Mouse (Mus musculus) CH12F3 (cell line): ENCODE data around the gene Nags.

Source experiments
- in situ Hi-C: fragments of 300-500 bp; cut with MboI; formaldehyde crosslinking; loops from 2 replicates; pipeline ENCODE4 v1.14.3; 2020; ENCODE audit warnings: low sequenced_read_pairs

The Nags gene

DNA sequence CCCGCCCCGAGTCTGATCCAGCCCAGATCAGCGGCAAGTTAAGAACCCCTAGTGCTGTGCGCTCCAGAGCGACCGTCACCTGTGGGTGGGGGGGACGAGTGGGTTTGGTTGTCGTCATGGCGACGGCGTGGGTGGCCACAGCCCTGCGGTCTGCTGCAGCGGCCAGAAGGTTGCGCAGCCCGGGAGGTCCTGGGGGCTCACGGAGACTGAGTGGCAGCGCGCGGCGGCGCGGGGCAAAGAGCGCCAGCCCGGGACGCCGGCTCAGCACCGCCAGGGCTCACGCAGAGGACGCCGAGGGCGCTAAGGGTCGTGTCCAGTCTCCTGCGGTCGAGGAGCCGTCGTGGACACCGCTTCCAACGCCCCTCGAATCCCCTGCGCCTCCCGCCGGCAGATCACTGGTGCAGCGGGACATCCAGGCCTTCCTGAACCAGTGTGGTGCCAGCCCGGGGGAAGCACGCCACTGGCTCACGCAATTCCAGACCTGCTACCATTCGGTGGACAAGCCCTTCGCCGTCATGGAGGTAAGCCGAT lies at the start of gene Nags:
Gene Nags, plus strand, starts transcription at position 43 of the 531 bp plus-strand sequence.
- in situ Hi-C loops, result no loop called here

DNA sequence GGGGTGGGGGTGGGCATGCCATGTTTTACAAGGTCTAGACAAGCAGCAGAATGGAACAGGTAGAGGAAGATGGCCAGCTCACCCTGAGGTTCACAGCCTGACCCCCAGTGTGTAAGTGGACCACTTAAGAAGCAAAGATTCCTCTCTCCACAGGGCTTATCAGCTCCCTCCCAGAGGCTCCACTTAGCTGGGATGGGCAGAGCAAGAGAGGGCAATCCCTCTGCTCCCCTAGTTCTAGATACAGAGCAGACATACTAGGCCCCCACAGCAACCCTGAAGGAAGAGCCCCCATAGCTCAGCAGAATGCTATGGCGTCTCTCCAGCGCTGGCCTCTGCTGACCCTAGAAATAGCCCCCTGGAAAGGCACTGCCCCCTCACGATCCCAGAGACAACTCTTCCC lies 49.6 kb upstream of the Nags start:
- in situ Hi-C loops, result no loop called here

DNA sequence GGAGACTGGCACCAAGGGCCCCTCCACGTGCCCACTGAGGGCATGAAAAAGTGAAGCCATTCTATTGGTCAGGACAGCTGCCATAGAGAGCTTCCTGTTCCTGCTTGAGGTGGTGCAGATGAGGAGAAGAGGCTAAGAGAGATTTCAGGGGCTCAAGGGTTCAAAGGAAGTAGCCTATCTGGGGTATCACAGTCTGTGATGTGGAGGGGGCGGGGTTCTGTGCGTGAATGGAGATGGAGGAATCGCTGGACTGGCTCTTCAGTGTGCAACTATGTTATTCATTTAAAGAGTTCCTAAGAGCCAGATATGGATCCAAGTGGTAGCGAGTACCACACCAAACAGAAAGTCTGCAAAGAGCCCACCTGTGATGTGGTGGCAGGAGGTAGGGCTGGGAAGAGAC lies 48.9 kb upstream of the Nags start:
- in situ Hi-C loops, result no loop called here

DNA sequence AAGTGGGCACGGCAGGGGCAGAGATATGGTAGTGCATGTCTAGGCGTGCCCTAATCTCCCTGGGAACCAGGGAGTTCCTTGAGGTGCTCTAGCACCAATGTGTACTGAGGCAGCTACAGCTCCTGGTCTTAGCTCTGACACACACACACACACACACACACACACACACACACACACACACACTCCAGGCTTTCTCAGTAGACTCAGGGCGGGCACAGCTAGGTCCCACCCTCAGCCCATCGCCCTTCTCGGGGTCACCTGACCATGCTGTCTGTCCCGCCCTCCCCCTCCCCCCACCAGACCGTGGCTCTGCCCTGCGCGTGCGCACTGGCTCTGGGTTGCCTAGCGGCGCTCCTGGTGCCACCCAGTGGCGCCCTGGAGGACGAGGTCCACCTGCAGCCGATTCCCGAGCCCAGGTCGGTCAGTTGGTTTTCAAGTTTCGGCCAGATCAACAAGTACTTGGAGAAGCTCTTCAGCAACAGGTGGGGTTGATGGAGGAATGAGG lies 48.4 kb upstream of the Nags start:
- in situ Hi-C loops, result no loop called here

DNA sequence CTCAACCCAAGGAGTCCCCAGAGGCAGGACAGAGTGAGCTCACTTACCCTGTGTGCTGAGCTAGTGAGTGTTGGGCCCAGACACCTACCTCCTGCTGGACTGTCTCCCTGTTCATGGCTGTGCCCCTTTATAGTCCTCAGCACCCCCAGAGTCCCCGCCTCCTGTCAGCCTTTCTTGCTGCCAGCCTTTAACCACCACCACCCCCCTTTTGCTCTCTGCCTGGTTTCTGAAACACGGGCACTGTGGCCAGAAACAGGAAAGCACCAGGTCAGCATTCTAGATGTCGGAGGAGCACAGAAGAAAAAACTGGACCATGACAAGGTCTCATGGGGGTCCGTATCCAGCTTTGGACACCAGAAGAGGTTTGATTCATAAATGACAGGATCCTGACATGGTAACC lies 44.1 kb upstream of the Nags start, which contains the start of gene Ppy:
Gene Ppy, minus strand, starts transcription at position 101 of the 400 bp plus-strand sequence.
- in situ Hi-C loops, result no loop called here

DNA sequence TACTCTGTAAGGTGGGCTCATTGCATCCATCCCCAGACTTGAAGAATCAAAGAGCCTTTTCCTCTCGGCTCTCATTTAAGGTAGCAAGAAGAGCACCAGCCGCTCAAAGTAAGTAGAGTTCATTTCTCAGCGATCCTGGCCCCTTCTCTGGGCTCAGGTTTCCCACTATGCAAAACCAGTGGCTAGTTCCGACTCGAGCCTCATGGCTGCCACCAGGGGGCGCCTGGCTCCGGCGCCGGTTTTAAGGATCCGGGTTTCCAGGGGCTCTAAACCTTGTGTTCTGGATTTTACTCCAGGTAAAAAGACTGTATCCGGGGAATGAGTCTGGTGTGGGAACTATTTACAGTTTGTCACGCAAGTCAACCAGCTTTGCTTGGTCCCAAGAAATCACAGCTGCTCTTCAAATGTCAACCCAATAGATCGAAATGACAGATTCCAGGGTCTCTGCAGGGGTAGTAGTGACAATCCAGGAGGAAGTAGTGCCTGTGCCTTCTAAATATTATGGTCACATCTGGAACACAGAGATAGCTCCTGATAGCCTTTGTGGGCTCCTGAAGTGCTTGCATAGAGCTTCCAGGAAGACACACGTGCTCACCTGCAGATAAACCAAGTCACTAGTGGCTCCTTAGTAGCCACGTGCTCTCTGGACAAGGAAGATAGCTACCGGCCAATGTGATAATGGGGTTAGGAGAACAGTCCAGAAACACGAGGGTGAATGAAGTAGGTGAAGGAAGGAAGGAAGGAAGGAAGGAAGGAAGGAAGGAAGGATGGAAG lies 42.6 kb upstream of the Nags start:
- in situ Hi-C loops, result no loop called here

DNA sequence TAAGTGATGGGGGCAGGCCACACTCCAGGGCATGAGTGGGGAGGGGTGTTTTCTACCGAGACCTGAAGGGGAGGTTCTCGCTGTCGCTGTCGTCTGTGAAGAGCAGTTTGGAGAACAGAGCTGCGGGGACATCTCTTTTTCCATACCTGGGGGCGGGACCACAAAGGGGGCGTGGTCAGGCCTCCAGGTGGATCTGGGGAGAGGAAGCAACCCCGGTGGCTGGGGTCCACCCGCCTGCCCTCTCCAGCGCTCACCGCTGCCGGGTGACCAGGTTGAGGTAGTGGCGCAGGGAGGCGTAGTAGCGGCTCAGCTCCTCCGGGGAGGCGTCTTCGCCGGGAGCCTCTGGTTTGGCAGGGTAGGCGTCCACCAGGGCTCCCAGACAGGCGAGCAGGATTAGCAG lies 38.4 kb upstream of the Nags start:
- in situ Hi-C loops, result no loop called here

DNA sequence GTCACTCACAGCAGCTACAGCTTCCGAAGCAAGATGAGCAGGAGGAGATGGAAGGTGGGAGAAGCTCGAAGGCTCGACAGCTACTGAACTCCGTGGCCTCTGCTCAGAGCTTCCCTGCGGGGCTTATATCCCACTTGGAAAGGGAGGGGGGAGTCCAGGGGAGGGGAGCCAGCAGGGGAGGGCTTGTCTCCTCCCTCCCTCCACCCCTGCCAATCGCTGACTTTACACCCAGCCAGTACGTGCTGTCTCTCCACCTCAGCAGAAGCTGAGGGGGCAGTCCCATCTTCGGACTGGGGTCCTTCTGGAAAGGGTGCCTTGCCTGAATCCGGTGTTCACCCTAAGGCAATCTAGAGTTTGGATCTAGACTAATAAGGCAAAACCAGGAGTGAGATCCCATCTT lies 37.6 kb upstream of the Nags start, which contains the start of gene Pyy:
Gene Pyy, minus strand, starts transcription at position 101 of the 400 bp plus-strand sequence.
- in situ Hi-C loops, result no loop called here

DNA sequence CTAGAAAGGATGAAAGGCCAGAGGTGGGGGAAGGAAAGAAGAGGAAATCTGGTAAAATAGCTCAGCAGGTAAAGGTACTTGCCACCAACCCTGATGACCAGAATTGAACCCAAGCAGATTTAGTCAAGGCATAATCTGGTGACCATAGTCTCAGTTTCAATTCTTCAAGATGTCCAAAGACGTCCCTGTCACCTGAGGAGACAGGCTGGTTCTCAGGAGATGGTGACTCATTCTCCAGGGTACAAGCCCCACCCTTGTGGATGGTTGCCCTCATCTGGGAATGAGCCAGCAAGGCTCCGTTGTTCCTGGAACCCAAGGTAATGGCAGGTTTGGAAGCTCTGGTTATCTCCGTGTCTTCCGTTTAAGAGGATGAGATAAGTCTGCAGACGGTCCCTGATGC lies 33.7 kb upstream of the Nags start:
- in situ Hi-C loops, result no loop called here

DNA sequence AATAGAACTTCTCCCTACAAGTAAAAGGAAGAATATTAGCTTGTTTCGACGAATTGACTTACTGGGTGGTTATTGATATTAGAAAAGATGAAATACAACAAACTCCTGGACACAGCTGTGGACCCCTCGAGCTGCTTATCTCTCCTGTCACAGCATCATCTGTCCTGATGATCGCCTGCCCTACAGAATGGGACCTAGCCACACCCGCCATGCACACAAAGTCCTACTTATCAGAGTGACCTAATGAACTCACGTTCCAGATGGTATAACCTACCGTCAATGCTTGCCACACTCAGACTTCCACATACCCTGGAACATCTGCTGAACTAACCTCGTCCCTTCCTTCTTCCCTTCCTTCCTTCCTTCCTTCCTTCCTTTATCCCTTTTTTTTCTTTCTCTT lies 29.1 kb upstream of the Nags start:
- in situ Hi-C loops, result no loop called here

DNA sequence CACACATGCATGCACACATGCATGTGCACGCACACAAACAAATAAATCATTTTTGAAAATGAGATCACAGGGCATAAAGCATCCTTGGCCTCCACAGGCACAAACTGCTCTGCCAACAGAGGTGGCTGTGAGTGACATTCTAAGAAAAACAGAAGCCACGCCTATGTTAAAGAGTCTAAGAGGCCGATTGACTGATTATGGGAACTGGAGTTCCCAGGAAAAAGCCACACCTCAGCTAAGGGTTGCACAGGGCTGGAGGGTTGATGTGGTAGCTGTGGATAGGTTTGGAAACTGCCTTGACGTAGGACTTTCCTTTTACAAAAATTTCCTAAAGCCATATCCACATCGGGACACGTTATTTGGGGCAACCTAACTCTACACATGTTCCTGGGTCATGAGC lies 27.9 kb upstream of the Nags start:
- in situ Hi-C loops, result no loop called here

DNA sequence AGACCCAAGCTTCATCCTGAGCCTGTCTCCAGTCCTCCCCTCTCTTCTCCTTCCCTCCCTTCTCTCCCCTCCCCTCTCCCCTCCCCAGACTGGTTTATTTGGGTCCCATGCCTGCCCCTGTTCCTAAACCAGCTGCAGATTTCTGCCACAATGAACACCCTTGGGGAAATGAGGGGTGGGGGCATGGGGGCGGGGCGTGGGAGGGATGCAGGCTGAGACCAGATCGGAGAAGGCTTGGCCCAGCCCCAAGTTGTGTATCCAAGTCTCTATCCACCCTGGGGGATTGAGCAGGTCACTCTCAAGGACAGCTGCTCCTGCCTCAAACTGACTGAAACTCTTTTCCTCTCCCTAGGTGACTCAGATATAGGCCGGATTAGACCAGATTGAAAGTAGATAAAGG lies 10.8 kb upstream of the Nags start:
- in situ Hi-C loops, result no loop called here

DNA sequence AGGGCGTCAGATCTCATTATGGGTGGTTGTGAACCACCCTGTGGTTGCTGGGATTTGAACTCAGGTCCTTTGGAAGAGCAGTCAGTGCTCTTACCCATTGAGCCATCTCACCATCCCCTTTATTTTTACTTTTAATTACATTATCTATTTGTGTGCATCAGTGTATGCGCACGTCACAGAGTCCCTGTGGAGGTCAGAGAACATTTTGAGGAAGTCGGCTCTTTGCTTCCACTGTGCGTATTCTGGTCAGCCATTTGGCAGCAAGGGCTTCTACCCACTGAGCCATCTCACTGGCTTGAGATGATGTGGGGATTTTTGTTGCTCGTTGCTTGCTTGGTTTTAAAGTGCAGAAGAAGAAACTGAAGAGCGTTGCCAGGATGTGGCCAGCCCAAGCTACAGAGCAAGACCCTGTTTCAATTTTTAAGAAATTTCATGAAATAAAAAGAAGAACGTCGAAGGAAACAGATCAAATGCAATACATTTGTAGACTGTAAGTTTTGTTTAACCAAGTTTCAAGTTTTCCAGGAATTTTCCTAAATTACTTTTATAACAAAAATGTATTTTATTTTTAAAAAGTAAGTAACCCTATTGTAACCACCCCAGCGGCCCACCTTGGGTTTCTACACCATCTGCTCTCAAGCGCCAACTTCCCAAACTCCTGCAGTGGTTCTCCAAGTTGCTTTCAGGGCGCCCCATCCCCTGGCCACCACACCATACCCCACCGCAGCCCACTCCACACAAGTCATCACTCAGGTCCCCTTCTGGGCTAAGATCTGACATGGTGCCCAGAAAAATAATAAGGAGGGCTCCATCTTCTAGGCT lies 7.5 kb upstream of the Nags start:
- in situ Hi-C loops, result loop anchor here (5.0 kb wide), 1 partner anchor 71 kb away; no protein-coding TSS in a partner anchor

DNA sequence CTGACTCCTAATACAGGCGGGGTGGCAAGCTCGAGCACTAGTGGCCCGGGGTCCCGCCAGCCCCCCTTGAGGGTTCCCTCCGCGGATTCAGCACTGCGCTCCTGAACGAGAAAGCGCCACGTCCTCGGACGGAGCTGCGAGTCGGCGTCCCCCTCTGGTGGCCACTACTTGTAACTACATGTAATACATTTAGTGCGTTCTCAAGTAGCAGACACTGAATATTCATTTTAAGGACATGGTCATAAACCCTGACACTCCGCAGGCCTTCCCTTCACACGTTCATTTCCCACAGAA lies 6.9 kb upstream of the Nags start:
- in situ Hi-C loops, result loop anchor here (5.0 kb wide), 1 partner anchor 71 kb away; no protein-coding TSS in a partner anchor

DNA sequence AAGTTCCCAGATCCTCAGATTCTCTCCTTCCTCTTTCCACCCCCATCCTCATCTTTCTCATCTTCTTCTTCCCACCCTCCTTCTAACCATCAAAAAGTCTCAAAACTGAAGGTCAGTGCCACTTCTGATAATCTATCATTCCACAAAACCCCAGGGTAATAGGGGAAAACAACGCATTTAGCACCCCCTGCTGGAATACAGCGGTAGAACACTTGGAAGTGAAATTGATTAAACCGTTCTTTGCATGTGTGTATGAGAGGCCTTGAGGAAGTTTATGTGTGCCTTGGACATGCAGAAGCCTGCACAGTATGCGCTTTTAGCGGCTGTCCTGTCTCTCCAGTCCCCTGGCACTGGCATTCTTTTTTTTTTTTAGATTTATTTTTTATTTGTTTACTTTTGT lies 4.8 kb upstream of the Nags start:
- in situ Hi-C loops, result no loop called here

DNA sequence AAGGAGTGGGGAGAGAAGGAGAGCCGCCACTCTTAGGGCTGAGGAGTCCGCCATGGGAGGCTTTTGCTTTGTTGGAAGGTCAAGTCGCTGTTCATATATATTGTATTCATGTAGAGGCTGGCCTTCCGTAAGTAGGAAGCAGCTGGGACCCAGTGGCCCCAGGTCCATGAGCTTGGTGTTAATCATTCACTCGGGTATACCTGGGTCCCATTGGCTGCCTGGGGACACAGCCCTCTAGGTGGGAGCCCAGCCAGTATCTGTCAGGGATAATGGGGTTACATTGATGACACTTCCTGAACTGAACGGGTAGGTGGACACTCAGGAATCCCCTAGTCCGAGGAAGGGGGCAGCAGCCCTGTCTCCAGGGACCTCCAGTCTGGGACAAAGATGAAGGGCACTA lies 3.0 kb upstream of the Nags start:
- in situ Hi-C loops, result no loop called here

DNA sequence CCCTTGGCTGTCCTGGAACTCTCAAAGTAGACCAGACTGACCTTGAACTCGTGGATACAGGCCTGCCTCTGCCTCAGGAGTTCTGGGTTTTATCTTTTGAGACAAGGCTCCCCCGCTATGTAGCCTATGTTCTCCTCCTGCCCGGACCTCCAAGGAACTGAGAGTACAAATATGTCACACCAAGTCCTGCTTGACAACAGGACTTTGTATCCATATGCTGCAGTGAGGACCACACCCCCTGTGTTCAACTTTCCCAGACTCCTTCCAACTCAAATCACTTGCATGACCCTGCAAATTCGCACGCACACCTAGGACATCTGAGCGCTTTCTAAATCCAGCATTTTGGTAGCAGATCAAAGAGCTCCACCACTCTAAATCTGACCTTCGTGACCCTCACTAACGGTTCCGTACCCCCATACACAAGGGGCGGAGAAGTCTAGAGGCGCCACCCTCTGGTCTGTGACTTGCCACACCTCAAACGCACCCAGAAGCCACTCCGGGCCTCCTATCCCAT lies 299 bp upstream of the Nags start:
- in situ Hi-C loops, result no loop called here

DNA sequence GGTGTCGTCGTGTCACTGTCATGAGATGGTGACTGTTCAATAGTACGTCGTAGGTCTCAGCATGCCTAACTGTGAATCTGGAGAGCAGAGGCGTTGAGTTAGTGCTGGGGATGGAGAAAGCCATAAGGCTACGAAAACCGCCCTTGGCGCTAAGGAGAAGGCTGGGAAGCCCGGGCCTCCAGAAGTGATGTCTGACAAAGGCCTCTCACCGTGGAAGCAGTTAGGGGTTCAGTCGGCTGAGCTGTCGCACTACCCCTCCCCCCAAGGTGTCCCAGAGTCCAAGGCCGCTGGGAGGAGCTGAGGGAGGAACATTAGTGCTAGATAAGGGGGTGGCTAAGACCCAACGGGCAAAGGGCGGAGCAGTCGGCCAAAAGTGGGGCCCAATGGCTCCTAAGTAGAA lies 692 bp downstream of the Nags start:
- in situ Hi-C loops, result no loop called here

DNA sequence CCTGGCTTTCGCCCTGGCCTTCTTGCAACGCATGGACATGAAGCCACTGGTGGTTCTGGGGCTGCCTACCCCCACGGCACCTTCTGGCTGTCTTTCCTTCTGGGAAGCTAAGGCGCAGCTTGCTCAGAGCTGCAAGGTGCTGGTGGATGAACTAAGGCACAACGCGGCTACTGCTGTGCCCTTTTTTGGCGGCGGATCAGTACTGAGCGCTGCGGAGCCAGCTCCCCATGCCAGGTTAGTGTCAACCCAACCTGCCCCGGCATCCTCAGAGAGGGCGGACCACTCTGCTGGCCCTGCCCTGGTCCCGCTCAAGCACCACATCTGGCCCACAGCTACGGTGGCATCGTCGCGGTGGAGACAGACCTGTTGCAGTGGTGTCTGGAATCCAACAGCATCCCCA lies 1.2 kb downstream of the Nags start:
- in situ Hi-C loops, result no loop called here

DNA sequence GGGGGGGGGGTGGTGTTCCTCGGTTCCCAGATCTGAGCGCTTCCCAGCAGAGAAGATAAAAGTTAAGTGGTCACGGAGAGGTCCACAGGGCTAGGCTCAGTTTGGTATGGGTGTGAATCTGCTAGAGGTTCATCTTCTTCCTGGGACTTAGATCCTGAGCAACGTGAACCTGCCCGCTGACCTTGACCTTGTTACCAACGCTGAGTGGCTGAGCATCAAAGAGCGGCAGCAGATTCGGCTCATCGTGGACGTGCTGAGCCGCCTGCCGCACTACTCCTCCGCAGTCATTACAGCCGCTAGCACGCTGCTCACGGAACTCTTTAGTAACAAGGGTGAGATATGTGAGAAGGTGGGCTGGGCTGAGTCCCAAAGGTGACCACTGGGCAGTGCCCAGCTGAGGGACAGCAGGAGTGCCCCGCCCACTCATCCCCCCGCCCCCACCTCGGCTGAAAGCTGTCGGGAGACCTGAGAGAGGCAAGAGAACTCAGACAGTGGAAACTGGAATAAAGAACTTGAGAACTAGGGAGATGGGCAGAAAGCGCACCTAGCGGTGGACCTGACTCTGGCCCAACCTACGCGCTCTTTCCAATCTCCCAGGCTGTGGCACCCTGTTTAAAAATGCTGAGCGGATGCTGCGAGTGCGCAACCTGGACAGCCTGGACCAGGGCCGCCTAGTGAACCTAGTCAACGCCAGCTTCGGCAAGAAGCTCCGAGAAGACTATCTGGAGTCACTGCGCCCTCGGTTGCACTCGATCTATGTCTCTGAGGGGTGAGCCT lies 2.1 kb downstream of the Nags start:
- in situ Hi-C loops, result no loop called here
